Mouse (Mus musculus) ES-E14 (cell line): ENCODE data around the gene Spg20. TPM values are rescaled to one million over a fixed set of nuclear protein-coding genes. Genes with fewer than 3 reads are reported as not detected.

Experiments used
- DNase-seq: peaks from one replicate; pipeline ENCODE4 v3.0.0-alpha.2; 2013; ENCODE audit warnings: low read depth, low spot score
- H3K27ac ChIP-seq: 2 replicates; pipeline ENCODE4 v1.5.1; 2012; ENCODE audit warnings: low read depth, mild to moderate bottlenecking, low read length, moderate library complexity, mixed read lengths; ENCODE audit not compliant: poor library complexity, insufficient read depth, severe bottlenecking
- H3K36me3 ChIP-seq: 2 replicates; pipeline ENCODE4 v1.6.1; 2012; ENCODE audit warnings: mild to moderate bottlenecking, low read length, moderate library complexity, mixed read lengths; ENCODE audit not compliant: control insufficient read depth, poor library complexity, insufficient read depth, severe bottlenecking
- H3K4me1 ChIP-seq, 2 experiments: fragments of 150-350 bp in 1 of 2; sonication (generic) in 1 of 2; 2 replicates each; pipeline ENCODE4 v1.6.1; 2012; ENCODE audit warnings: low read length in 2 of 2, mild to moderate bottlenecking in 1 of 2, mixed read lengths in 1 of 2; ENCODE audit not compliant: control insufficient read depth in 2 of 2, insufficient read depth in 2 of 2, poor library complexity in 1 of 2
- H3K4me3 ChIP-seq, 2 experiments: fragments of 150-350 bp in 1 of 2; sonication (generic) in 1 of 2; 2 replicates each; pipeline ENCODE4 v1.5.1; 2012; ENCODE audit warnings: low read length in 2 of 2, low read depth in 1 of 2, mild to moderate bottlenecking in 1 of 2, mixed read lengths in 1 of 2; ENCODE audit not compliant: insufficient read depth in 1 of 2, poor library complexity in 1 of 2, severe bottlenecking in 1 of 2
- H3K9ac ChIP-seq: 2 replicates; pipeline ENCODE4 v1.6.1; 2012; ENCODE audit warnings: low read depth, mild to moderate bottlenecking, low read length, mixed read lengths; ENCODE audit not compliant: poor library complexity, insufficient read depth, severe bottlenecking
- H3K9me3 ChIP-seq: fragments of 150-350 bp; sonication (generic); 2 replicates; pipeline ENCODE4 v1.6.1; 2012; ENCODE audit warnings: low read depth, mild to moderate bottlenecking, low read length; ENCODE audit not compliant: control insufficient read depth, insufficient read depth
- CHD2 ChIP-seq: IDR thresholded peaks from 2 replicates; pipeline ENCODE4 v1.6.1; 2014; ENCODE audit warnings: mild to moderate bottlenecking, low read depth, low read length, inconsistent platforms
- HCFC1 ChIP-seq: IDR thresholded peaks from 2 replicates; pipeline ENCODE4 v1.6.1; 2012; ENCODE audit warnings: low read length, inconsistent platforms, borderline replicate concordance; ENCODE audit not compliant: insufficient read depth
- MAFK ChIP-seq: IDR thresholded peaks from 2 replicates; pipeline ENCODE4 v1.6.1; 2014; ENCODE audit warnings: mild to moderate bottlenecking, low read depth, low read length, inconsistent platforms; ENCODE audit not compliant: insufficient read depth
- ZC3H11A ChIP-seq: IDR thresholded peaks from 2 replicates; pipeline ENCODE4 v1.6.1; 2012; ENCODE audit warnings: low read depth, mild to moderate bottlenecking, inconsistent platforms, low read length, borderline replicate concordance
- ZNF384 ChIP-seq: IDR thresholded peaks from 2 replicates; pipeline ENCODE4 v1.6.1; 2012; ENCODE audit warnings: low read depth, low read length, inconsistent platforms
- in situ Hi-C, 2 experiments: fragments of 600-800 bp; cut with MboI; formaldehyde crosslinking; loops; one replicate each; pipeline ENCODE4 v1.15.1; 2025; ENCODE audit warnings: low sequenced_read_pairs in 2 of 2, inconsistent platforms in 1 of 2; ENCODE audit not compliant: unreplicated experiment in 2 of 2
- total RNA-seq: library from RNA; depleted of rRNA; stranded (reverse); fragments of 300-350 nt; gene quantifications from 2 replicates; pipeline ENCODE4 v1.2.3, GENCODE M21; 2012

Gene Spg20
- total RNA-seq, 1 experiment, result 12.8 TPM

GRCm38 (mm10) chr3:55144916-55145315, 33.0 kb downstream of the Spg20 start:
- H3K36me3 ChIP-seq, result no peaks in the 10 kb centered on the region
- no peak overlapping the region for H3K4me3 ChIP-seq
- in situ Hi-C loops, result no loop called here
- H3K4me1 ChIP-seq, result 0 out of 4 replicates have a peak, but pooled peaks cover 0 to 1% of the 10 kb centered on the region in 2 experiments
- TF ChIP-seq ZC3H11A (no peak), ZNF384 (no peak), HCFC1 (no peak), MAFK (no peak), CHD2 (no peak)
- H3K9ac ChIP-seq, result no peak overlapping the region
- no peaks in the 10 kb centered on the region for H3K9me3 ChIP-seq
- no peak overlapping the region for H3K27ac ChIP-seq
- DNase-seq, result no peak

GRCm38 (mm10) chr3:55146441-55146840, 34.5 kb downstream of the Spg20 start:
- H3K4me1 ChIP-seq, result 0 out of 4 replicates have a peak, but pooled peaks cover 0 to 1% of the 10 kb centered on the region in 2 experiments
- H3K9me3 ChIP-seq, result no peaks in the 10 kb centered on the region
- H3K4me3 ChIP-seq, result no peak overlapping the region
- in situ Hi-C loops, result no loop called here
- no peak overlapping the region for H3K27ac ChIP-seq
- no peak for TF ChIP-seq ZNF384
- DNase-seq, result no peak
- H3K9ac ChIP-seq, result no peak overlapping the region
- no peaks in the 10 kb centered on the region for H3K36me3 ChIP-seq

GRCm38 (mm10) chr3:55147156-55147555, 35.2 kb downstream of the Spg20 start:
- Histone ChIP-seq H3K27ac (no peak overlapping the region), H3K4me1 (0 out of 4 replicates have a peak, but pooled peaks cover 0 to 1% of the 10 kb centered on the region in 2 experiments), H3K4me3 (no peak overlapping the region), H3K9me3 (no peaks in the 10 kb centered on the region), H3K9ac (no peak overlapping the region), H3K36me3 (no peaks in the 10 kb centered on the region)
- no peak for DNase-seq
- in situ Hi-C loops, result no loop called here
- no peak for TF ChIP-seq MAFK
- TF ChIP-seq HCFC1, result no peak
- no peak for TF ChIP-seq ZC3H11A
- no peak for TF ChIP-seq CHD2
- TF ChIP-seq ZNF384, result no peak

GRCm38 (mm10) chr3:55148091-55148490, 36.2 kb downstream of the Spg20 start:
- Histone ChIP-seq H3K4me3 (no peak overlapping the region), H3K9ac (no peak overlapping the region), H3K27ac (no peak overlapping the region), H3K36me3 (no peaks in the 10 kb centered on the region), H3K4me1 (0 out of 4 replicates have a peak, but pooled peaks cover 0 to 1% of the 10 kb centered on the region in 2 experiments), H3K9me3 (no peaks in the 10 kb centered on the region)
- DNase-seq, result no peak
- in situ Hi-C loops, result no loop called here
- TF ChIP-seq HCFC1 (no peak), CHD2 (no peak), ZC3H11A (no peak), MAFK (no peak), ZNF384 (no peak)
